ENCODE assay signal across 9 mouse cellular contexts in the genomic region with DNA sequence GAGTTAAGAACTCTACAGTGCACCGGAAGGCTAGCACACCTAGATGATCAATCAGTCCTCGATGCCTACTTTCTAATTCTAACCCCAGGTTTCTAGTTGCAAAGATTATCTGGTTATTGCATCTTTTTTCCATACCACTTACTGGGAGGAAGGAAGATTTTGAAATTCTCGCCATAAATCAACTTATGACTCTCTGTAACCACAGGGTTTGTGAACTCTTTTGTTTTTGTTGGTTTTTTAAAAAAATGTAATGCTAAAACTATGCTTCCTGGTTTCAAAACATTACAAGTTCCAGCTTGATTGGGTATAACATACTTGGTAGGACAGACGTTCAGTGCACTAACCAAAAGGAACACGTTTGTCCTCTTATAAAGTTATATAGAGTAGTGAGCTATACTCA. TPM values are rescaled to one million over a fixed set of nuclear protein-coding genes. Genes with fewer than 3 reads are reported as not detected.
DNase-seq lines count a peak whose midpoint lies in the region; ATAC-seq lines count a peak whose summit lies in the region.
"Had no signal": no experiment of that assay in that cellular context is flagged by ENCODE, and none has a peak within 500 bp of the region (broad histone marks: within the 10 kb centered on the region; RNA-seq: fewer than 3 reads in every experiment).

No protein-coding gene starts in this region.

- no peak overlapping the region for H3K9ac ChIP-seq in midbrain, embryonic 11.5 days (ENCODE audit: low read length)
- H3K9ac ChIP-seq in intestine, embryonic 16.5 days (ENCODE audit: low read depth, low read length), result no peak overlapping the region
- H3K9ac ChIP-seq in neural tube, embryonic 15.5 days (replicated peaks), result no peak overlapping the region

- no peak for ATAC-seq in erythroblast, adult 5-6 weeks (replicated peaks; ENCODE audit: low FRiP score, poor library complexity, severe bottlenecking)
- no peak for ATAC-seq in midbrain, embryonic 11.5 days (ENCODE audit: low FRiP score)
- ATAC-seq in intestine, embryonic 16.5 days, result no peak
- ATAC-seq in neural tube, embryonic 15.5 days (ENCODE audit: low FRiP score), result no peak

- DNase-seq in midbrain, embryonic 11.5 days (ENCODE audit: low spot score, missing footprints), result no peak
- no peak for DNase-seq in midbrain, embryonic 10.5 days (ENCODE audit: low spot score)
- no peak for DNase-seq in frontal cortex, adult 2 months (ENCODE audit: extremely low spot score in 1 of 2, low spot score in 1 of 2)
- no peak for DNase-seq in layer of hippocampus, adult 18-20 months (ENCODE audit: low spot score in 2 of 2)
- DNase-seq: spleen, adult 18-20 months had no signal

- H3K4me1 ChIP-seq in erythroblast, embryonic 14.5 days (ENCODE audit: control insufficient read depth), result peaks cover 21% of the 10 kb centered on the region
- no peaks in the 10 kb centered on the region for H3K4me1 ChIP-seq in midbrain, embryonic 11.5 days (ENCODE audit: control insufficient read depth, insufficient read depth, low read length)
- peaks cover 23% of the 10 kb centered on the region for H3K4me1 ChIP-seq in midbrain, embryonic 10.5 days
- no peaks in the 10 kb centered on the region for H3K4me1 ChIP-seq in intestine, embryonic 16.5 days (ENCODE audit: control insufficient read depth, insufficient read depth, low read length)
- peaks cover 12% of the 10 kb centered on the region for H3K4me1 ChIP-seq in neural tube, embryonic 15.5 days

- WGBS in midbrain, embryonic 11.5 days, result 57% methylated on average over 5 of the region's 5 CpGs
- WGBS in midbrain, embryonic 10.5 days, result 57% methylated on average over 5 of the region's 5 CpGs
- WGBS in intestine, embryonic 16.5 days, result 53% methylated on average over 5 of the region's 5 CpGs
- 61% methylated on average over 5 of the region's 5 CpGs for WGBS in neural tube, embryonic 15.5 days

- peak overlapping the region; percentile 80 for H3K4me3 ChIP-seq in erythroblast, embryonic 14.5 days (replicated peaks)
- no peak overlapping the region for H3K4me3 ChIP-seq in midbrain, embryonic 11.5 days (ENCODE audit: low read depth, low read length)
- H3K4me3 ChIP-seq in midbrain, embryonic 10.5 days, result no peak overlapping the region
- peak overlapping the region; percentile 88; the same call in 1 of the 2 replicates for H3K4me3 ChIP-seq in intestine, embryonic 16.5 days (ENCODE audit: low read length)
- no peak overlapping the region for H3K4me3 ChIP-seq in neural tube, embryonic 15.5 days (replicated peaks)

- no peaks in the 10 kb centered on the region for H3K9me3 ChIP-seq in erythroblast, embryonic 14.5 days (ENCODE audit: control insufficient read depth, low read length)
- no peaks in the 10 kb centered on the region for H3K9me3 ChIP-seq in midbrain, embryonic 11.5 days (ENCODE audit: control insufficient read depth, low read length)
- no peaks in the 10 kb centered on the region for H3K9me3 ChIP-seq in midbrain, embryonic 10.5 days (replicated peaks)
- no peaks in the 10 kb centered on the region for H3K9me3 ChIP-seq in intestine, embryonic 16.5 days (ENCODE audit: control insufficient read depth, low read length)
- no peaks in the 10 kb centered on the region for H3K9me3 ChIP-seq in neural tube, embryonic 15.5 days (replicated peaks)

- no peak overlapping the region for H3K27ac ChIP-seq in midbrain, embryonic 11.5 days (ENCODE audit: low read depth, low read length)
- H3K27ac ChIP-seq in midbrain, embryonic 10.5 days (replicated peaks), result no peak overlapping the region
- H3K27ac ChIP-seq in intestine, embryonic 16.5 days (ENCODE audit: low read length), result no peak overlapping the region
- H3K27ac ChIP-seq in neural tube, embryonic 15.5 days (replicated peaks), result no peak overlapping the region

- no peaks in the 10 kb centered on the region for H3K27me3 ChIP-seq in erythroblast, embryonic 14.5 days (ENCODE audit: control insufficient read depth)
- H3K27me3 ChIP-seq in midbrain, embryonic 11.5 days (ENCODE audit: control insufficient read depth, insufficient read depth, low read length), result peaks cover 2% of the 10 kb centered on the region; the same call in 1 of the 2 replicates
- H3K27me3 ChIP-seq in midbrain, embryonic 10.5 days (ENCODE audit: low read depth, poor library complexity, severe bottlenecking), result peaks cover 16% of the 10 kb centered on the region
- H3K27me3 ChIP-seq in intestine, embryonic 16.5 days (replicated peaks; ENCODE audit: control insufficient read depth, insufficient read depth, low read length), result no peaks in the 10 kb centered on the region
- peaks cover 5% of the 10 kb centered on the region; the same call in 1 of the 2 replicates for H3K27me3 ChIP-seq in neural tube, embryonic 15.5 days (replicated peaks)

- H3K36me3 ChIP-seq in erythroblast, embryonic 14.5 days (ENCODE audit: control insufficient read depth), result no peaks in the 10 kb centered on the region
- H3K36me3 ChIP-seq in midbrain, embryonic 11.5 days (ENCODE audit: control insufficient read depth, insufficient read depth, low read length), result no peaks in the 10 kb centered on the region
- H3K36me3 ChIP-seq in midbrain, embryonic 10.5 days, result no peaks in the 10 kb centered on the region
- H3K36me3 ChIP-seq in intestine, embryonic 16.5 days (ENCODE audit: control insufficient read depth, insufficient read depth, low read length), result no peaks in the 10 kb centered on the region; the same call in 1 of the 2 replicates
- no peaks in the 10 kb centered on the region for H3K36me3 ChIP-seq in neural tube, embryonic 15.5 days

- peak overlapping the region; percentile 95 for H3K4me2 ChIP-seq in midbrain, embryonic 11.5 days
- peak overlapping the region; percentile 84 for H3K4me2 ChIP-seq in intestine, embryonic 16.5 days (ENCODE audit: low read depth, low read length)
- H3K4me2 ChIP-seq in neural tube, embryonic 15.5 days, result peak overlapping the region; percentile 98

RNA-seq across cellular contexts. Expression of a gene that starts 1.7 kb away (rescaled TPM):
- 1.6 and 2.7 TPM in 2 replicates for polyA plus RNA-seq in erythroblast, embryonic 14.5 days (2012)
- total RNA-seq in erythroblast, adult 5-6 weeks (2015; ENCODE audit: low replicate concordance), result 64.0 and 68.8 TPM in 2 replicates
- 139 and 213 TPM in 2 replicates for total RNA-seq in erythroblast, adult 5-6 weeks (2017; ENCODE audit: low replicate concordance)
- polyA plus RNA-seq in midbrain, embryonic 11.5 days (2014; fragmentation: Nextera tagmentation; extraction: Ambion mirVana), result 16.5 and 18.3 TPM in 2 replicates
- polyA plus RNA-seq in midbrain, embryonic 10.5 days (2016; fragmentation: Nextera tagmentation; extraction: Ambion mirVana), result 14.9 and 17.3 TPM in 2 replicates
- 29.5 and 30.7 TPM in 2 replicates for polyA plus RNA-seq in intestine, embryonic 16.5 days (2015; fragmentation: Nextera tagmentation; extraction: Ambion mirVana)
- 10.8 and 14.3 TPM in 2 replicates for polyA plus RNA-seq in neural tube, embryonic 15.5 days (2015; fragmentation: Nextera tagmentation; extraction: Ambion mirVana)
- polyA plus RNA-seq in frontal cortex, adult 2 months (2012; rRNA removed), result 7.6 and 9.4 TPM in 2 replicates
- total RNA-seq in layer of hippocampus, adult 18-20 months (2021), result 1 to 10 TPM; 6.0 to 8.5 TPM

Comparison
In these comparisons a context has a peak if more than half of its experiments do, and no peak if none do; other contexts are left out.
1. H3K4me3 ChIP-seq: peak in erythroblast, embryonic 14.5 days (single experiment) and intestine, embryonic 16.5 days (single experiment); none in midbrain, embryonic 11.5 days (single experiment), midbrain, embryonic 10.5 days (single experiment) and neural tube, embryonic 15.5 days (single experiment).
2. Peak in every context shown above with its lines, with median percentiles within 50 percentile points of each other: H3K4me2 ChIP-seq.